Mouse (Mus musculus) embryonic facial prominence, embryonic 12.5 days (tissue): ENCODE data around the gene Gm20716. TPM values are rescaled to one million over a fixed set of nuclear protein-coding genes. Genes with fewer than 3 reads are reported as not detected.

Experiments
- ATAC-seq: fragments of 200-750 bp; cut with Nextera tagmentation; 2 replicates; pipeline ENCODE4 v1.8.0; 2017; ENCODE audit not compliant: insufficient number of reproducible peaks, insufficient read depth, low FRiP score, low TSS enrichment
- H3K27ac ChIP-seq: fragments of 300-500 bp; sonication (generic); 2 replicates; pipeline ENCODE4 v1.5.1; 2016; ENCODE audit warnings: mild to moderate bottlenecking
- H3K27me3 ChIP-seq: fragments of 300-500 bp; sonication (generic); 2 replicates; pipeline ENCODE4 v1.6.1; 2016; ENCODE audit warnings: mild to moderate bottlenecking, moderate library complexity
- H3K36me3 ChIP-seq: fragments of 300-500 bp; sonication (generic); 2 replicates; pipeline ENCODE4 v1.6.1; 2016; ENCODE audit warnings: mild to moderate bottlenecking
- H3K4me1 ChIP-seq: fragments of 300-500 bp; sonication (generic); 2 replicates; pipeline ENCODE4 v1.6.1; 2016
- H3K4me2 ChIP-seq: fragments of 300-500 bp; sonication (generic); replicated peaks from 2 replicates; pipeline ENCODE4 v1.6.1; 2016; ENCODE audit warnings: mild to moderate bottlenecking, moderate library complexity
- H3K4me3 ChIP-seq: fragments of 300-500 bp; sonication (generic); 2 replicates; pipeline ENCODE4 v1.5.1; 2016; ENCODE audit warnings: mild to moderate bottlenecking
- H3K9ac ChIP-seq: fragments of 300-500 bp; sonication (generic); 2 replicates; pipeline ENCODE4 v1.6.1; 2016; ENCODE audit warnings: mild to moderate bottlenecking, moderate library complexity
- H3K9me3 ChIP-seq: fragments of 300-500 bp; sonication (generic); 2 replicates; pipeline ENCODE4 v1.6.1; 2016; ENCODE audit warnings: mild to moderate bottlenecking, moderate library complexity
- WGBS: fragments of 180-500 bp; shearing (Covaris S2); methylation state at CpG from one replicate; pipeline ENCODE4 v1.1.7; 2016; 5-methylcytosine and 5-hydroxymethylcytosine counted together
- polyA plus RNA-seq: library from polyadenylated mRNA; unstranded; fragments of >200 nt; fragmentation: Nextera tagmentation; extraction: Ambion mirVana; gene quantifications from 2 replicates; pipeline ENCODE4 v1.2.1, GENCODE M21; 2016

The Gm20716 gene
- polyA plus RNA-seq, 1 experiment from 2014 or later: 23.1 TPM

GRCm38 (mm10) chr2:168250270-168250669 lies 20.1 kb upstream of the Gm20716 start:
- 20% methylated on average over 8 of the region's 8 CpGs for WGBS
- Histone ChIP-seq H3K27ac (no peak overlapping the region), H3K4me2 (no peak overlapping the region), H3K4me3 (no peak overlapping the region), H3K9ac (no peak overlapping the region), H3K36me3 (no peaks in the 10 kb centered on the region), H3K27me3 (no peaks in the 10 kb centered on the region), H3K4me1 (no peaks in the 10 kb centered on the region), H3K9me3 (no peaks in the 10 kb centered on the region)
- ATAC-seq: no peak

DNA sequence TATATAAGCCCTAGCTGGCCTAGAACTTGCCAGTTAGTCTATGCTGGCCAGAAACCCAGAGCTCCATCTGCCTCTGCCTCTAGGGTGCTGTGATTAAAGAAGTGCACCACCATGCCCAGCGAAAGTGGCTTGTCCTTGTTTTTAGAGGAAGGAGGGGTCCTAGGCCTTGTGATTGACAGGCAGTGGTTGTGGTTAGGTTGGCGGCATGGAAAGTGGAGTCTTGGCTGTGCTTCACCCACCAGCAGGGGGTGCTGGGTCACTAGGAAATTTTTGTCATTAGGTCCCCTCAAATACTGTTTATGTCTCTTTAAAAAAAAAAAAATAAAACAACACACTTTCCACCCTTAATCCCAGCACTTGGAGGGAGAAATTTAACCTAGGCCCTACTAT lies 18.7 kb upstream of the Gm20716 start:
- no peaks in the 10 kb centered on the region for H3K27me3 ChIP-seq
- H3K4me1 ChIP-seq: no peaks in the 10 kb centered on the region
- H3K4me3 ChIP-seq: no peak overlapping the region
- H3K9ac ChIP-seq: no peak overlapping the region
- no peak overlapping the region for H3K4me2 ChIP-seq
- WGBS: 10% methylated on average over 2 of the region's 2 CpGs
- H3K27ac ChIP-seq: no peak overlapping the region
- H3K36me3 ChIP-seq: no peaks in the 10 kb centered on the region
- ATAC-seq: no peak
- no peaks in the 10 kb centered on the region for H3K9me3 ChIP-seq

DNA sequence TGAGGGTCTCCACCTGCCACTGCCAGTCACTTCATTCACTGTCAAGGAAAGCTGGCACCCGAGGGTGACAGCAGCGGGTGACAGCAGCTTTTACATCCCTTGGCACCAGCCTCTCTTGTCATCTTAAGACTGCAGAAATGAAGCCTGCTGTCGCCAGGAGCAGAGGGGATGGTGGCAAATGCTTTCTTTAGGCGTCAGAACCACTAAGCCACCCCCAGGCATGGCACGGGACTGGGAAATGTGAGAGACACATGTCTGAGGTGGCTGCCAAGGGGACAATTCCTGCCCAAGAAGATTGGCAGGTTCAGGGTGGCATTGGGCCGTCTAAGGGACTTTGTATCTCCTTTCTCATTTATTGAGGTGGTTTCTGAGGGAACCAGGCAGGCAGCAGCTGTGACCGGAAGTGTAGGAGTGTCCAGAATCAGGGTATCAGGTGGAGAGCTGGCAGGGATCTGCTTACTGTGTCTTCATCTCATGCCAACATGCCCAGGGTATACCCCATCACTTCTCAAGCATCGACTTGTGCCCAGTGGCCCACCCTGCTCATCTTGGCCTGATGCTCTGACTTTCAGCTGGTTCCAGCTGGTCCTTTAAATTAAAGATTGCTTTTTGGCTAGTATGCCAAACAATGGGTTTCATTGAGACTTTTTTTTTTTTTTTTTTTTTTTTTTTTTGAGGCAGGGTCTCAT lies 18.1 kb upstream of the Gm20716 start:
- no peak overlapping the region for H3K4me2 ChIP-seq
- H3K27ac ChIP-seq: no peak overlapping the region
- no peaks in the 10 kb centered on the region for H3K36me3 ChIP-seq
- H3K9me3 ChIP-seq: no peaks in the 10 kb centered on the region
- H3K9ac ChIP-seq: no peak overlapping the region
- 76% methylated on average over 8 of the region's 8 CpGs for WGBS
- no peak overlapping the region for H3K4me3 ChIP-seq
- ATAC-seq: no peak
- no peaks in the 10 kb centered on the region for H3K27me3 ChIP-seq
- no peaks in the 10 kb centered on the region for H3K4me1 ChIP-seq

DNA sequence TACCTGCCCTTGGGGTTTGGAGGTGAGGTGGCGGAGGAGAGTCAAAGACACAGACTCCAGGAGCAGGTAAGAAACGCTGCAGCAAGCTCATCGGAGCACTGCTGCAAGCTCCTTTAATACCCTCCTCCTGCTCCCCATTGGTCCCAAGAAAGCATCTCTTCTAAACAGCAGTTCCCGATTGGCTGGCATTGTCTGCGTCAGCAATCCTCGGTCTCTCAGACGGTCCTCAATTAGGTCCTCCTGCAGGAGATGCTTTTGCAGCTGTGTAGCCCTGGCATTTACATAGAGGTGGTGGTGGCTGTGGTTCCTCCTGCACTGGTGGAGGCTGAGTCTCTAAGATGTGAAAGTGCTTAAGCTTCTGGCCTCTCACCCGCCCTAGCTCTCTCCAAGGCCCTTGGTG lies 15.4 kb upstream of the Gm20716 start:
- no peak for ATAC-seq
- H3K9ac ChIP-seq: no peak overlapping the region
- H3K9me3 ChIP-seq: no peaks in the 10 kb centered on the region
- no peaks in the 10 kb centered on the region for H3K27me3 ChIP-seq
- no peaks in the 10 kb centered on the region for H3K36me3 ChIP-seq
- no peaks in the 10 kb centered on the region for H3K4me1 ChIP-seq
- no peak overlapping the region for H3K4me2 ChIP-seq
- 30% methylated on average over 8 of the region's 8 CpGs for WGBS
- H3K27ac ChIP-seq: no peak overlapping the region
- no peak overlapping the region for H3K4me3 ChIP-seq

DNA sequence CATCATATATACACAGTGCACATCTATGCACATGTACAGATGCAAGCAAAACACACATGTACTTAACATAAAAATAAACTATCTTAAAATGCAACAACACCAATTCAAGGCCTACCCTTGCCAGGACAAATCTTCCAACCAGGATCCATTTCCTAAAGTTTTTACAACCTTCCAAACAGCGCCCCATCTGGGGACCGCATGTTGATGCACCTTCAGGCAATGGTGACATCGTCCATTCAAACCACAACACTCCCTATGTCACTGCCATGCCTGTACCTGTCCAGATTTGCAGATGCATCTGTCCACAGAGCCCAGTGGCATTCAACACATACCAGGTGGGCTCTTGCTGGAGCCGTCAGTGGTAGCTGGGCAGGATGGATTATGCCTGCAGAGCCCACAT lies 13.1 kb upstream of the Gm20716 start:
- Histone ChIP-seq H3K27ac (no peak overlapping the region), H3K4me2 (no peak overlapping the region), H3K36me3 (no peaks in the 10 kb centered on the region), H3K4me3 (no peak overlapping the region), H3K9ac (no peak overlapping the region), H3K27me3 (no peaks in the 10 kb centered on the region), H3K9me3 (no peaks in the 10 kb centered on the region), H3K4me1 (no peaks in the 10 kb centered on the region)
- 74% methylated on average over 4 of the region's 4 CpGs for WGBS
- ATAC-seq: no peak

GRCm38 (mm10) chr2:168242841-168243240 lies 12.7 kb upstream of the Gm20716 start:
- Histone ChIP-seq H3K27me3 (no peaks in the 10 kb centered on the region), H3K4me1 (no peaks in the 10 kb centered on the region), H3K36me3 (no peaks in the 10 kb centered on the region), H3K4me2 (no peak overlapping the region), H3K4me3 (no peak overlapping the region), H3K9ac (no peak overlapping the region), H3K27ac (no peak overlapping the region), H3K9me3 (no peaks in the 10 kb centered on the region)
- ATAC-seq: no peak

DNA sequence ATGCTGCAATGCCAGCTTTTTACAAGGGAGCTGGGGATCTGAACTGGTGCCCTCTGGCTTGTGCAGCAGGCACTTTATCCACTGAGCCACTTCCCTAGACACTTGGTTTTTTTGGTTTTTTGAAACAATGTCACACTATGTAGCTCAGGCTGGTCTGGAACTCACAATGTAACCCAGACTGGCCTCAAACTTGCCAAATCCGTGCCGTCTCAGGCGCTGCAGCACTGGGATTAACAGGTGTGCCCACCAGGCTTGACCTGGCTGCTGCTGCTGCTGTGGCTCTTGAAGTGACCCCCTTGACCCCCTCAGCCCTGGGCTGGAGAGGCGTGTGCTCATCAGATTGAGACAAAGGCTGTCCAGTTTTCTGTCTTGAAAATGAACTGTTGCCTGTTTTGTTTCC lies 8.2 kb upstream of the Gm20716 start:
- no peaks in the 10 kb centered on the region for H3K9me3 ChIP-seq
- no peak overlapping the region for H3K9ac ChIP-seq
- no peak overlapping the region for H3K27ac ChIP-seq
- ATAC-seq: no peak
- no peak overlapping the region for H3K4me2 ChIP-seq
- no peaks in the 10 kb centered on the region for H3K4me1 ChIP-seq
- H3K27me3 ChIP-seq: no peaks in the 10 kb centered on the region
- WGBS: 83% methylated on average over 4 of the region's 4 CpGs
- H3K36me3 ChIP-seq: peaks cover 10% of the 10 kb centered on the region
- no peak overlapping the region for H3K4me3 ChIP-seq

- H3K4me2 ChIP-seq: no peak overlapping the region
- no peak for ATAC-seq
- 95% methylated on average over 5 of the region's 5 CpGs for WGBS
Measured at GRCm38 (mm10) chr2:168233286-168233685, 3.1 kb upstream of the Gm20716 start.

GRCm38 (mm10) chr2:168231471-168231829 lies 1.3 kb upstream of the Gm20716 start:
- Histone ChIP-seq H3K4me3 (peak overlapping the region; percentile 99), H3K36me3 (peaks cover 14% of the 10 kb centered on the region), H3K4me1 (peaks cover 25% of the 10 kb centered on the region), H3K9me3 (no peaks in the 10 kb centered on the region), H3K27ac (no peak overlapping the region), H3K27me3 (no peaks in the 10 kb centered on the region), H3K4me2 (peak overlapping the region; percentile 100), H3K9ac (peak overlapping the region; percentile 94)
- no peak for ATAC-seq
- 57% methylated on average over 33 of the region's 33 CpGs for WGBS

More at GRCm38 (mm10) chr2:168233286-168233685, 3.1 kb upstream of the Gm20716 start:
- Histone ChIP-seq H3K27ac (no peak overlapping the region), H3K9me3 (no peaks in the 10 kb centered on the region), H3K4me3 (no peak overlapping the region), H3K9ac (no peak overlapping the region), H3K4me1 (peaks cover 25% of the 10 kb centered on the region), H3K27me3 (no peaks in the 10 kb centered on the region), H3K36me3 (peaks cover 11% of the 10 kb centered on the region)

- Histone ChIP-seq H3K27me3 (no peaks in the 10 kb centered on the region), H3K4me2 (peak overlapping the region; percentile 100), H3K9ac (peak overlapping the region; percentile 94), H3K9me3 (no peaks in the 10 kb centered on the region), H3K27ac (peak overlapping the region; percentile 93), H3K4me1 (peaks cover 25% of the 10 kb centered on the region), H3K4me3 (peak overlapping the region; percentile 99), H3K36me3 (peaks cover 20% of the 10 kb centered on the region)
- peak; percentile 26; the same call in 1 of the 2 replicates for ATAC-seq
- 3% methylated on average over 78 of the region's 105 CpGs for WGBS
Measured at GRCm38 (mm10) chr2:168230773-168231470, 758 bp upstream of the Gm20716 start.

DNA sequence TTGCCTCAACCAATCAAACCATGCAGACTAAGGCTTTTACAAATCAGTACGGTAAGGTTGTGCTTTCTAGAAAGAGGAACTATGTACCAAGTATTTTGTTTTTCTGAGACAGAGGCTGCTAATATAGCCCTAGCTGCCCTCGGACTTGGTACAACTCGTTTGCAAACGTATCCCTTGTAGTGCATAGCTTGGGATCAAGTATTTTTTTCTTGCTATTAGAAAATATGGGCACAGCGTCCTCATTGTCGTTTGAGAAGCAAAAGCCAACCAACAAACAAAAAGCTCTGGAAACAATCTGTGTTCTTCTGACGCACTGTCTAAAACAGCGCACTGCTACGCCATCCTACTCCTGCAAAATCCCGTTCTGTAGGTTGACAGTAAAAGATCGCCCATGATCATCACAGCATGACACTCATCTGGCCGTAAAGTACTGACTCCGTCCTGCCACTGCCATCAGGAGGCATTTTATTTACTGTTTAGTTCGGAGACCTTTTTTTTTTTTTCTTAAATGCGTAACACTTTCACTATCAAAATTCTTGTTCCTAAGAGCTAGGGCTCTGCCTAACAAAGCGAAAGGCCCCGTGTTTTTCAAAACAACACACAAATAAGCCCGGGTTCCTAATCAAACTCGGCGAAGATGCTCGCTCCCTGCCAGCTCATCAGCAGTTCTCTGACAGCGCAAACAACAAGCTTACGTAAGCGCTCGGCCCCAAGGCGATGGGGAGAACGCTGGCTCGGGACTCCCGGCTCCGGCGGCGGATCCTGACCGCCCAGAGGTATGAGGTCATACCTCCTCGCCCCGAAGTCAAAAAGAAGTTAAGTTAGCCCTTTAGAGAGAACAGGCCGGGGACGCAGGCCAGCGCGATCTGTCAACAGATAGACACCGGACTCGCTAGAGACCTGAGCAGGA lies 793 bp downstream of the Gm20716 start:
- peaks cover 35% of the 10 kb centered on the region for H3K36me3 ChIP-seq
- H3K9me3 ChIP-seq: no peaks in the 10 kb centered on the region
- H3K9ac ChIP-seq: peak overlapping the region; percentile 94
- H3K27me3 ChIP-seq: no peaks in the 10 kb centered on the region
- WGBS: 19% methylated on average over 39 of the region's 41 CpGs
- H3K4me2 ChIP-seq: peak overlapping the region; percentile 100
- ATAC-seq: no peak
- H3K4me1 ChIP-seq: peaks cover 25% of the 10 kb centered on the region
- peak overlapping the region; percentile 93 for H3K27ac ChIP-seq
- H3K4me3 ChIP-seq: peak overlapping the region; percentile 99
